Mouse (Mus musculus) olfactory bulb, adult 2 months (tissue): ENCODE data around the gene Cpeb2.

ENCODE experiments used
- CTCF ChIP-seq: fragments of 200-500 bp; IDR thresholded peaks from 2 replicates; pipeline ENCODE4 v1.5.1; 2012; ENCODE audit warnings: low read depth, mild to moderate bottlenecking, low read length, moderate library complexity; ENCODE audit not compliant: insufficient read depth
- POLR2A ChIP-seq: fragments of 200-500 bp; IDR thresholded peaks from 2 replicates; pipeline ENCODE4 v1.6.1; 2012; ENCODE audit warnings: mild to moderate bottlenecking, low read depth, low read length, moderate library complexity; ENCODE audit not compliant: insufficient read depth

- TF ChIP-seq CTCF (no peak), POLR2A (no peak)
Measured at GRCm38 (mm10) chr5:43185478-43185877, 47.5 kb upstream of the Cpeb2 start.
